In genomic region chr14:61571366-61571765, GRCm38 (mm10) we compare ENCODE assay signal across 8 mouse cellular contexts. TPM values are rescaled to one million over a fixed set of nuclear protein-coding genes. Genes with fewer than 3 reads are reported as not detected.
DNase-seq lines count a peak whose midpoint lies in the region; ATAC-seq and TF ChIP-seq lines count a peak whose summit lies in the region.

No protein-coding gene starts in this region.

- no peak for TF ChIP-seq POLR2A in testis, adult 2 months (IDR thresholded peaks at IDR 0.05; ENCODE audit: control insufficient read depth, low read depth, low read length)

- H3K27me3 ChIP-seq in kidney, embryonic 16.5 days (ENCODE audit: insufficient read depth, low read length): no peaks in the 10 kb centered on the region
- H3K27me3 ChIP-seq in intestine, embryonic 14.5 days (replicated peaks; ENCODE audit: control insufficient read depth, insufficient read depth, low read length): no peaks in the 10 kb centered on the region
- no peaks in the 10 kb centered on the region for H3K27me3 ChIP-seq in neural tube, embryonic 11.5 days (ENCODE audit: control insufficient read depth, insufficient read depth, low read length)
- H3K27me3 ChIP-seq in testis, adult 2 months (ENCODE audit: control insufficient read depth, insufficient read depth, low read length): no peaks in the 10 kb centered on the region

- no peak for ATAC-seq in kidney, embryonic 16.5 days (ENCODE audit: low FRiP score, low TSS enrichment)
- no peak for ATAC-seq in intestine, embryonic 14.5 days (replicated peaks; ENCODE audit: low FRiP score, low TSS enrichment, low read depth)
- ATAC-seq in neural tube, embryonic 11.5 days (ENCODE audit: insufficient read depth, low FRiP score, low TSS enrichment): no peak

- peak; percentile 76 for DNase-seq in kidney, adult 11 months
- peak; percentile 76 for DNase-seq in c-Kit-positive CD71-positive TER-119-positive erythroid progenitor cells, embryonic 14.5 days (ENCODE audit: low spot score)
- peak; percentile 79 to 80 for DNase-seq in frontal cortex, postnatal 25 days (ENCODE audit: low spot score in 2 of 2)
- DNase-seq in intestine, embryonic 14.5 days (ENCODE audit: low spot score): peak; percentile 86
- DNase-seq in left cerebral cortex, postnatal 4 days: peak; percentile 89
- peak; percentile 84 for DNase-seq in neural tube, embryonic 11.5 days (ENCODE audit: low spot score)

- H3K9me3 ChIP-seq in kidney, embryonic 16.5 days (ENCODE audit: low read length): no peaks in the 10 kb centered on the region
- H3K9me3 ChIP-seq in intestine, embryonic 14.5 days (ENCODE audit: control insufficient read depth, low read length): no peaks in the 10 kb centered on the region
- no peaks in the 10 kb centered on the region for H3K9me3 ChIP-seq in neural tube, embryonic 11.5 days (ENCODE audit: control insufficient read depth, low read length)

- no peak overlapping the region for H3K4me3 ChIP-seq in kidney, embryonic 16.5 days (ENCODE audit: low read length)
- no peak overlapping the region for H3K4me3 ChIP-seq in intestine, embryonic 14.5 days (ENCODE audit: low read depth, low read length)
- H3K4me3 ChIP-seq in neural tube, embryonic 11.5 days (ENCODE audit: low read depth, low read length): no peak overlapping the region
- no peak overlapping the region for H3K4me3 ChIP-seq in testis, adult 2 months (ENCODE audit: control insufficient read depth, low read depth, low read length)

- intact Hi-C loops in left cerebral cortex, postnatal 4 days (cut with DNase I): loop anchor here (5.0 kb wide), 1 partner anchor 886 kb away; the partner anchor contains the start of gene Gucy1b2

- no peak overlapping the region for H3K27ac ChIP-seq in kidney, embryonic 16.5 days (ENCODE audit: low read length)
- H3K27ac ChIP-seq in intestine, embryonic 14.5 days (ENCODE audit: low read depth): no peak overlapping the region
- no peak overlapping the region for H3K27ac ChIP-seq in neural tube, embryonic 11.5 days (ENCODE audit: low read depth, low read length)
- no peak overlapping the region for H3K27ac ChIP-seq in testis, adult 2 months (ENCODE audit: control insufficient read depth, insufficient read depth, low read depth, low read length)

- H3K9ac ChIP-seq in kidney, embryonic 16.5 days (replicated peaks; ENCODE audit: low read length): no peak overlapping the region
- H3K9ac ChIP-seq in intestine, embryonic 14.5 days (ENCODE audit: low read length): no peak overlapping the region
- no peak overlapping the region for H3K9ac ChIP-seq in neural tube, embryonic 11.5 days (ENCODE audit: low read length)

- H3K4me2 ChIP-seq in kidney, embryonic 16.5 days (replicated peaks; ENCODE audit: low read depth, low read length): no peak overlapping the region
- H3K4me2 ChIP-seq in intestine, embryonic 14.5 days (ENCODE audit: low read length): peak overlapping the region; percentile 25; the same call in 1 of the 2 replicates
- no peak overlapping the region for H3K4me2 ChIP-seq in neural tube, embryonic 11.5 days (ENCODE audit: low read depth)

- WGBS in kidney, embryonic 16.5 days: 12% methylated on average over 4 of the region's 4 CpGs
- 15% methylated on average over 4 of the region's 4 CpGs for WGBS in intestine, embryonic 14.5 days
- 13% methylated on average over 4 of the region's 4 CpGs for WGBS in neural tube, embryonic 11.5 days

- peak; percentile 73; the same call in 1 of the 2 replicates for TF ChIP-seq CTCF in testis, adult 2 months (IDR thresholded peaks at IDR 0.05; ENCODE audit: control insufficient read depth, insufficient read depth, insufficient replicate concordance, low read depth, low read length)

- no peaks in the 10 kb centered on the region for H3K36me3 ChIP-seq in kidney, embryonic 16.5 days (ENCODE audit: insufficient read depth, low read length)
- H3K36me3 ChIP-seq in intestine, embryonic 14.5 days (ENCODE audit: control insufficient read depth, insufficient read depth, low read length): no peaks in the 10 kb centered on the region
- no peaks in the 10 kb centered on the region for H3K36me3 ChIP-seq in neural tube, embryonic 11.5 days (ENCODE audit: control insufficient read depth, insufficient read depth, low read length)
- H3K36me3 ChIP-seq in testis, adult 2 months (ENCODE audit: control insufficient read depth, insufficient read depth, low read length): no peaks in the 10 kb centered on the region

- no peaks in the 10 kb centered on the region for H3K4me1 ChIP-seq in kidney, embryonic 16.5 days (ENCODE audit: insufficient read depth, low read length)
- H3K4me1 ChIP-seq in intestine, embryonic 14.5 days (replicated peaks; ENCODE audit: control insufficient read depth, insufficient read depth, low read length): no peaks in the 10 kb centered on the region
- H3K4me1 ChIP-seq in neural tube, embryonic 11.5 days (ENCODE audit: control insufficient read depth, insufficient read depth, low read length): no peaks in the 10 kb centered on the region
- H3K4me1 ChIP-seq in testis, adult 2 months (ENCODE audit: control insufficient read depth, insufficient read depth, low read length): peaks cover 8% of the 10 kb centered on the region

RNA-seq across cellular contexts. Expression of gene Spryd7, which starts 14.7 kb away (rescaled TPM):
- polyA plus RNA-seq in kidney, embryonic 16.5 days (2015; fragmentation: Nextera tagmentation; extraction: Ambion mirVana): 21.4 and 24.3 TPM in 2 replicates
- 19.6 and 20.9 TPM in 2 replicates for polyA plus RNA-seq in intestine, embryonic 14.5 days (2014; fragmentation: Nextera tagmentation; extraction: Ambion mirVana)
- 10 to 100 TPM; 41.4 to 41.7 TPM for total RNA-seq in left cerebral cortex, postnatal 4 days (2021)
- polyA plus RNA-seq in neural tube, embryonic 11.5 days (2014; fragmentation: Nextera tagmentation; extraction: Ambion mirVana): 21.2 and 23.9 TPM in 2 replicates
- 11.9 and 12.3 TPM in 2 replicates for polyA plus RNA-seq in testis, adult 2 months (2012; rRNA removed)

RNA-seq across cellular contexts. Expression of gene Trim13, which starts 26.7 kb away (rescaled TPM):
- polyA plus RNA-seq in kidney, embryonic 16.5 days (2015; fragmentation: Nextera tagmentation; extraction: Ambion mirVana): 16.1 and 16.4 TPM in 2 replicates
- 13.2 and 14.0 TPM in 2 replicates for polyA plus RNA-seq in intestine, embryonic 14.5 days (2014; fragmentation: Nextera tagmentation; extraction: Ambion mirVana)
- 10 to 100 TPM; 26.2 to 26.4 TPM for total RNA-seq in left cerebral cortex, postnatal 4 days (2021)
- 29.7 and 29.9 TPM in 2 replicates for polyA plus RNA-seq in neural tube, embryonic 11.5 days (2014; fragmentation: Nextera tagmentation; extraction: Ambion mirVana)
- 11.0 and 13.9 TPM in 2 replicates for polyA plus RNA-seq in testis, adult 2 months (2012; rRNA removed)

RNA-seq across cellular contexts. Expression of gene Kcnrg, which starts 35.9 kb away (rescaled TPM):
- polyA plus RNA-seq in kidney, embryonic 16.5 days (2015; fragmentation: Nextera tagmentation; extraction: Ambion mirVana): 0.37 and 0.51 TPM in 2 replicates
- 0.32 and 0.73 TPM in 2 replicates for polyA plus RNA-seq in intestine, embryonic 14.5 days (2014; fragmentation: Nextera tagmentation; extraction: Ambion mirVana)
- 1 to 10 TPM; 3.3 to 3.8 TPM for total RNA-seq in left cerebral cortex, postnatal 4 days (2021)
- polyA plus RNA-seq in neural tube, embryonic 11.5 days (2014; fragmentation: Nextera tagmentation; extraction: Ambion mirVana): 1.0 and 1.2 TPM in 2 replicates
- polyA plus RNA-seq in testis, adult 2 months (2012; rRNA removed): 0.19 and 0.30 TPM in 2 replicates
